Mouse (Mus musculus): Measurements from ENCODE around the gene Scp2.
"Not testable (repeated sequence)": the region's sequence is repeated elsewhere in the genome, so short reads cannot be mapped to it uniquely, and the experiment has no call there.

Gene Scp2

GRCm38 (mm10) chr4:108144880-108145279 is at the start of gene Scp2:
Gene Scp2 (minus strand): TSS chr4:108144998.
- no peak for DNase-seq (ENCODE audit: extremely low spot score)

GRCm38 (mm10) chr4:108192821-108193323 is 48.1 kb upstream of the Scp2 start:
- no peak for DNase-seq (ENCODE audit: extremely low spot score)

GRCm38 (mm10) chr4:108182278-108182677 is 37.5 kb upstream of the Scp2 start:
- no peak for DNase-seq (ENCODE audit: extremely low spot score)

GRCm38 (mm10) chr4:108168056-108168455 is 23.3 kb upstream of the Scp2 start:
- no peak for DNase-seq (ENCODE audit: extremely low spot score)

- no peak for DNase-seq (ENCODE audit: extremely low spot score)
These were observed 22.1 kb upstream of the Scp2 start for GRCm38 (mm10) chr4:108166874-108167273.

- peak; percentile 75 for DNase-seq (ENCODE audit: extremely low spot score)
These were observed 20.5 kb upstream of the Scp2 start, which contains the start of gene Echdc2 for GRCm38 (mm10) chr4:108165152-108165895. Gene Echdc2 (plus strand): TSS chr4:108165437.

- DNase-seq (ENCODE audit: extremely low spot score) = no peak
These were observed 18.5 kb upstream of the Scp2 start for GRCm38 (mm10) chr4:108163291-108163690.

- no peak for DNase-seq (ENCODE audit: extremely low spot score)
These were observed 17.1 kb upstream of the Scp2 start for GRCm38 (mm10) chr4:108161936-108162335.

GRCm38 (mm10) chr4:108155141-108155540 is 10.3 kb upstream of the Scp2 start:
- DNase-seq (ENCODE audit: extremely low spot score) = not testable (repeated sequence)

- not testable (repeated sequence) for DNase-seq (ENCODE audit: extremely low spot score)
These were observed 756 bp upstream of the Scp2 start for GRCm38 (mm10) chr4:108145554-108145953.

GRCm38 (mm10) chr4:108143778-108144177 is 1.0 kb downstream of the Scp2 start:
- DNase-seq (ENCODE audit: extremely low spot score) = no peak

- DNase-seq (ENCODE audit: extremely low spot score) = not testable (repeated sequence)
These were observed 1.6 kb downstream of the Scp2 start for GRCm38 (mm10) chr4:108143178-108143577.

GRCm38 (mm10) chr4:108136938-108137337 is 7.9 kb downstream of the Scp2 start:
- DNase-seq (ENCODE audit: extremely low spot score) = no peak

GRCm38 (mm10) chr4:108130452-108130851 is 14.3 kb downstream of the Scp2 start:
- no peak for DNase-seq (ENCODE audit: extremely low spot score)

- no peak for DNase-seq (ENCODE audit: extremely low spot score)
These were observed 16.5 kb downstream of the Scp2 start for GRCm38 (mm10) chr4:108128339-108128738.

- no peak for DNase-seq (ENCODE audit: extremely low spot score)
These were observed 17.3 kb downstream of the Scp2 start for GRCm38 (mm10) chr4:108127516-108127915.

- DNase-seq (ENCODE audit: extremely low spot score) = no peak
These were observed 18.5 kb downstream of the Scp2 start for GRCm38 (mm10) chr4:108126260-108126659.

GRCm38 (mm10) chr4:108124104-108124503 is 20.7 kb downstream of the Scp2 start:
- no peak for DNase-seq (ENCODE audit: extremely low spot score)

- peak; percentile 94 for DNase-seq (ENCODE audit: extremely low spot score)
These were observed 26.6 kb downstream of the Scp2 start for GRCm38 (mm10) chr4:108117924-108118876.

GRCm38 (mm10) chr4:108117488-108117887 is 27.3 kb downstream of the Scp2 start:
- DNase-seq (ENCODE audit: extremely low spot score) = peak; percentile 3

- DNase-seq (ENCODE audit: extremely low spot score) = no peak
These were observed 28.3 kb downstream of the Scp2 start for GRCm38 (mm10) chr4:108116466-108116865.

- no peak for DNase-seq (ENCODE audit: extremely low spot score)
These were observed 34.1 kb downstream of the Scp2 start for GRCm38 (mm10) chr4:108110706-108111105.
